Mouse (Mus musculus): ENCODE results near the gene Styxl1. TPM values are rescaled to one million over a fixed set of nuclear protein-coding genes. Genes with fewer than 3 reads are reported as not detected.
A peak's percentile ranks its signal among the peaks of the same experiment; 100 is the strongest.

Gene Styxl1
- polyA plus RNA-seq, 1 experiment from 2014 or later = 0.27 TPM

DNA sequence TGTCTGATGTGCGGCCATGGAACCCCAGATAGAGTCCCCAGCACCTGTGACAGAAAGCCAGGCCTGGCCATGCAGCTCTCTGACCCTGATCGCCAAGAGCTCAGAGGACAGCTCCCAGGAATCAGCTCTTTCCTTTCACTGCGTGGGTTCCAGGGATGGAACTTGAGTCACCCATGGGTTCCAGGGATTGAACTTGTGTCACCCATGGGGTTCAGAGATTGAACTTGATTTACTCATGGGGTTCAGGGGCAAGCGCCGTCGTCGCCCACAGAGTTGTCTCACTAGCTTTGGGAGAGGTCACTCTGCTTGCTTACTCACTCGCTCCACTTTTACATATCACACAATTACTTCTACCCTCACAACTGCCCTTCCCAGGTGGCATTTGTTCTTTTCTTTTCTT is 57.1 kb downstream of the Styxl1 start:
- Histone ChIP-seq H3K4me1 (replicated peaks; ENCODE audit: control insufficient read depth, insufficient read depth, low read length) (peaks cover 11% of the 10 kb centered on the region; the same call in 1 of the 2 replicates), H3K27ac (ENCODE audit: low read depth, low read length) (no peak overlapping the region), H3K4me2 (replicated peaks; ENCODE audit: low read depth) (no peak overlapping the region), H3K9ac (ENCODE audit: low read depth, low read length) (no peak overlapping the region), H3K4me3 (ENCODE audit: low read depth, low read length) (no peak overlapping the region), H3K9me3 (ENCODE audit: control insufficient read depth) (no peaks in the 10 kb centered on the region), H3K27me3 (replicated peaks; ENCODE audit: control insufficient read depth, insufficient read depth, low read length) (no peaks in the 10 kb centered on the region), H3K36me3 (ENCODE audit: control insufficient read depth, insufficient read depth) (peaks cover 25% of the 10 kb centered on the region)
- no peak for ATAC-seq
- WGBS = 98% methylated on average over 8 of the region's 8 CpGs
- no peak for TF ChIP-seq CTCF (IDR thresholded peaks at IDR 0.05; ENCODE audit: low read depth)

GRCm38 (mm10) chr5:135720121-135720520 is 58.1 kb downstream of the Styxl1 start:
- Histone ChIP-seq H3K27ac (ENCODE audit: low read depth, low read length) (no peak overlapping the region), H3K27me3 (replicated peaks; ENCODE audit: control insufficient read depth, insufficient read depth, low read length) (no peaks in the 10 kb centered on the region), H3K9ac (ENCODE audit: low read depth, low read length) (no peak overlapping the region), H3K4me2 (replicated peaks; ENCODE audit: low read depth) (no peak overlapping the region), H3K9me3 (ENCODE audit: control insufficient read depth) (no peaks in the 10 kb centered on the region), H3K4me1 (replicated peaks; ENCODE audit: control insufficient read depth, insufficient read depth, low read length) (0 out of 2 replicates have a peak, but pooled peaks cover 9% of the 10 kb centered on the region), H3K36me3 (ENCODE audit: control insufficient read depth, insufficient read depth) (peaks cover 30% of the 10 kb centered on the region), H3K4me3 (ENCODE audit: low read depth, low read length) (no peak overlapping the region)
- ATAC-seq = no peak
- 65% methylated on average over 3 of the region's 3 CpGs for WGBS
- no peak for TF ChIP-seq CTCF (IDR thresholded peaks at IDR 0.05; ENCODE audit: low read depth)

GRCm38 (mm10) chr5:135719586-135720120 is 58.5 kb downstream of the Styxl1 start:
- WGBS = 82% methylated on average over 10 of the region's 10 CpGs
- TF ChIP-seq CTCF (IDR thresholded peaks at IDR 0.05; ENCODE audit: low read depth) = no peak
- H3K27ac ChIP-seq (ENCODE audit: low read depth, low read length) = 0 out of 2 replicates have a peak overlapping the region, but pooled peaks have one; percentile 15

GRCm38 (mm10) chr5:135715624-135716023 is 62.6 kb downstream of the Styxl1 start:
- 60% methylated on average over 10 of the region's 10 CpGs for WGBS
- Histone ChIP-seq H3K27ac (ENCODE audit: low read depth, low read length) (no peak overlapping the region), H3K9me3 (ENCODE audit: control insufficient read depth) (no peaks in the 10 kb centered on the region), H3K4me1 (replicated peaks; ENCODE audit: control insufficient read depth, insufficient read depth, low read length) (no peaks in the 10 kb centered on the region), H3K4me2 (replicated peaks; ENCODE audit: low read depth) (no peak overlapping the region), H3K9ac (ENCODE audit: low read depth, low read length) (no peak overlapping the region), H3K36me3 (ENCODE audit: control insufficient read depth, insufficient read depth) (peaks cover 30% of the 10 kb centered on the region), H3K4me3 (ENCODE audit: low read depth, low read length) (no peak overlapping the region), H3K27me3 (replicated peaks; ENCODE audit: control insufficient read depth, insufficient read depth, low read length) (no peaks in the 10 kb centered on the region)
- peak; percentile 54 for TF ChIP-seq CTCF (IDR thresholded peaks at IDR 0.05; ENCODE audit: low read depth)
- ATAC-seq = no peak

More at GRCm38 (mm10) chr5:135719586-135720120, 58.5 kb downstream of the Styxl1 start:
- Histone ChIP-seq H3K4me2 (replicated peaks; ENCODE audit: low read depth) (no peak overlapping the region), H3K4me1 (replicated peaks; ENCODE audit: control insufficient read depth, insufficient read depth, low read length) (0 out of 2 replicates have a peak, but pooled peaks cover 6% of the 10 kb centered on the region), H3K9ac (ENCODE audit: low read depth, low read length) (no peak overlapping the region), H3K36me3 (ENCODE audit: control insufficient read depth, insufficient read depth) (peaks cover 30% of the 10 kb centered on the region), H3K27me3 (replicated peaks; ENCODE audit: control insufficient read depth, insufficient read depth, low read length) (no peaks in the 10 kb centered on the region), H3K9me3 (ENCODE audit: control insufficient read depth) (no peaks in the 10 kb centered on the region), H3K4me3 (ENCODE audit: low read depth, low read length) (no peak overlapping the region)
- no peak for ATAC-seq

- 62% methylated on average over 16 of the region's 16 CpGs for WGBS
- TF ChIP-seq CTCF (IDR thresholded peaks at IDR 0.05; ENCODE audit: low read depth) = no peak
Measured at GRCm38 (mm10) chr5:135713441-135714218, 64.6 kb downstream of the Styxl1 start.

GRCm38 (mm10) chr5:135712803-135713202 is 65.4 kb downstream of the Styxl1 start:
- Histone ChIP-seq H3K27ac (ENCODE audit: low read depth, low read length) (peak overlapping the region; percentile 22; the same call in 1 of the 2 replicates), H3K4me2 (replicated peaks; ENCODE audit: low read depth) (no peak overlapping the region), H3K4me1 (replicated peaks; ENCODE audit: control insufficient read depth, insufficient read depth, low read length) (no peaks in the 10 kb centered on the region), H3K27me3 (replicated peaks; ENCODE audit: control insufficient read depth, insufficient read depth, low read length) (no peaks in the 10 kb centered on the region), H3K4me3 (ENCODE audit: low read depth, low read length) (no peak overlapping the region), H3K9me3 (ENCODE audit: control insufficient read depth) (no peaks in the 10 kb centered on the region), H3K9ac (ENCODE audit: low read depth, low read length) (no peak overlapping the region), H3K36me3 (ENCODE audit: control insufficient read depth, insufficient read depth) (peaks cover 20% of the 10 kb centered on the region)
- WGBS = 42% methylated on average over 4 of the region's 4 CpGs
- no peak for TF ChIP-seq CTCF (IDR thresholded peaks at IDR 0.05; ENCODE audit: low read depth)
- ATAC-seq = no peak

More at GRCm38 (mm10) chr5:135713441-135714218, 64.6 kb downstream of the Styxl1 start:
- Histone ChIP-seq H3K4me2 (replicated peaks; ENCODE audit: low read depth) (no peak overlapping the region), H3K27me3 (replicated peaks; ENCODE audit: control insufficient read depth, insufficient read depth, low read length) (no peaks in the 10 kb centered on the region), H3K9me3 (ENCODE audit: control insufficient read depth) (no peaks in the 10 kb centered on the region), H3K9ac (ENCODE audit: low read depth, low read length) (no peak overlapping the region), H3K36me3 (ENCODE audit: control insufficient read depth, insufficient read depth) (peaks cover 27% of the 10 kb centered on the region), H3K4me1 (replicated peaks; ENCODE audit: control insufficient read depth, insufficient read depth, low read length) (no peaks in the 10 kb centered on the region), H3K27ac (ENCODE audit: low read depth, low read length) (peak overlapping the region; percentile 66), H3K4me3 (ENCODE audit: low read depth, low read length) (no peak overlapping the region)
- peak; percentile 71 for ATAC-seq

All from intestine, postnatal 0 days (tissue).